Mouse (Mus musculus): ENCODE data around the gene Selenov. TPM values are rescaled to one million over a fixed set of nuclear protein-coding genes. Genes with fewer than 3 reads are reported as not detected.

Selenov gene
- polyA plus RNA-seq, 1 experiment from 2014 or later = not detected

DNA sequence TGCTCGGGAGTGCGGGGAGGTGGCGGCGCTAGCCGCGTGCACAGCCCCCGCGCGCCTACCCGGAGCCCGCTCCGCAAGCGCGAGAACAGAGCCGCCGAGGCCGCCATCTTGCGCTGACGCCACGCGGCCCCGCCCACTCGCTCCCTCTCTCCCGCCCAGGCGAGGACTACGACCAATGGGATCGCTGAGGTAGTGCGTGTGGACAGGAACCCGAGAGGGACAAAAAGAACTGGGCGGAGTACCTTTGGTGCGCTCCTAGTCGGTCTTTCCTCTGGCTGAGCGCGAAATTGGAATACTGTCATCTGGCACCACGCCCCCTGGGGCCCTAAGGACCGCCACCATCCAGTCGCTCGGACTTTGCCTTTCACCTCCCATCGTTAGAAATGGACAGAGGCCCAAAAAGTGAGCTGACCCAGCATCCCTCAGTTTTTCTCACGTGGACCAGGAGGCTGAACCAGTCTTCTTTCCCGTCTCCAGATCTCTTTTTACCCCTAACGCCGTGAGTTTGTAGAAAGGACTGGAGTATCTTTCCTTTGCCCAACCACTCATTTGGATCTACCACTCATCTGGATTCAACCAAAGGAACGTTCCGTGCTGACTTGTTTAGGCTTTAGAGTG, 21.0 kb upstream of the Selenov start, which contains the start of gene Timm50:
Timm50 (minus strand) TSS at position 147 of the 618 bp plus-strand sequence.
- H3K36me3 ChIP-seq = peaks cover 49% of the 10 kb centered on the region
- H3K4me2 ChIP-seq (replicated peaks) = peak within 1 kb of the TSS; percentile 81
- peak within 1 kb of the TSS; percentile 10 for H3K27ac ChIP-seq
- peak; percentile 97 for ATAC-seq
- H3K9ac ChIP-seq = peak within 1 kb of the TSS; percentile 83
- H3K9me3 ChIP-seq = no peaks in the 10 kb centered on the region
- H3K4me3 ChIP-seq (replicated peaks) = peak within 1 kb of the TSS; percentile 73
- WGBS = under 1% methylated on average over 45 of the region's 45 CpGs
- H3K27me3 ChIP-seq (replicated peaks) = no peaks in the 10 kb centered on the region
- peaks cover 7% of the 10 kb centered on the region for H3K4me1 ChIP-seq (replicated peaks)

GRCm38 (mm10) chr7:28311151-28311925, 20.4 kb upstream of the Selenov start:
- peak; percentile 73 for ATAC-seq
- 5% methylated on average over 35 of the region's 35 CpGs for WGBS
- peaks cover 49% of the 10 kb centered on the region for H3K36me3 ChIP-seq

GRCm38 (mm10) chr7:28309737-28310136, 18.8 kb upstream of the Selenov start:
- no peak overlapping the region for H3K4me2 ChIP-seq (replicated peaks)
- H3K4me3 ChIP-seq (replicated peaks) = no peak overlapping the region
- H3K27me3 ChIP-seq (replicated peaks) = no peaks in the 10 kb centered on the region
- WGBS = 48% methylated on average over 9 of the region's 9 CpGs
- no peak for ATAC-seq
- no peaks in the 10 kb centered on the region for H3K9me3 ChIP-seq
- no peak overlapping the region for H3K27ac ChIP-seq
- H3K36me3 ChIP-seq = peaks cover 46% of the 10 kb centered on the region
- H3K4me1 ChIP-seq (replicated peaks) = peaks cover 7% of the 10 kb centered on the region
- H3K9ac ChIP-seq = no peak overlapping the region

More at GRCm38 (mm10) chr7:28311151-28311925, 20.4 kb upstream of the Selenov start:
- Histone ChIP-seq H3K27me3 (replicated peaks) (no peaks in the 10 kb centered on the region), H3K9me3 (no peaks in the 10 kb centered on the region), H3K4me1 (replicated peaks) (peaks cover 7% of the 10 kb centered on the region), H3K4me2 (replicated peaks) (peak overlapping the region; percentile 81), H3K27ac (peak overlapping the region; percentile 10), H3K9ac (peak overlapping the region; percentile 83), H3K4me3 (replicated peaks) (peak overlapping the region; percentile 73)

- no peak overlapping the region for H3K4me3 ChIP-seq (replicated peaks)
- no peak overlapping the region for H3K4me2 ChIP-seq (replicated peaks)
- peaks cover 12% of the 10 kb centered on the region for H3K27me3 ChIP-seq (replicated peaks)
- ATAC-seq = no peak
- H3K27ac ChIP-seq = no peak overlapping the region
- H3K9ac ChIP-seq = no peak overlapping the region
- H3K9me3 ChIP-seq = no peaks in the 10 kb centered on the region
- peaks cover 13% of the 10 kb centered on the region for H3K4me1 ChIP-seq (replicated peaks)
- WGBS = 96% methylated on average over 8 of the region's 8 CpGs
- peaks cover 41% of the 10 kb centered on the region for H3K36me3 ChIP-seq
Observed at GRCm38 (mm10) chr7:28306216-28306615, 15.2 kb upstream of the Selenov start.

DNA sequence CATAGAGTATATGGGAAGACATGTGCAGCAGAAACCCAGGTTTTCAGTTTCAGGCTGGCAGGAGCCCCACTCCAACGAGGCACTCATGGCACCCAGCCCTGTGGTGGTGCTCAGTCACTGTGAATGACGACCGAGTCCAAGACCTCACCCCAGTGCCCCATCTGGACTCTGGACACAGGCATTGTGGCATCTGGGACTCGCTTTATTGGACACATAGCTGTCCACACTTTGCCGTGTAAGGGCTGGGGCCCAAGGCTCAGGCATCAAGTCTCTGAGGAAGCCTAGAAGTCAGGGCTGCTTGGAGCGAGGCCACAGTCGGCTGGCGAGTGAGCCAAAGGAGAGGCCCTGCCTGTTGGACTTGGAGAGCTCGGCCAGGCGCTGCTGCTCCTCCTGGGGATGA, 14.7 kb upstream of the Selenov start:
- Histone ChIP-seq H3K9me3 (no peaks in the 10 kb centered on the region), H3K4me3 (replicated peaks) (no peak overlapping the region), H3K27ac (no peak overlapping the region), H3K4me2 (replicated peaks) (no peak overlapping the region), H3K36me3 (peaks cover 41% of the 10 kb centered on the region), H3K4me1 (replicated peaks) (peaks cover 11% of the 10 kb centered on the region), H3K9ac (no peak overlapping the region), H3K27me3 (replicated peaks) (peaks cover 17% of the 10 kb centered on the region)
- 92% methylated on average over 10 of the region's 10 CpGs for WGBS
- no peak for ATAC-seq

DNA sequence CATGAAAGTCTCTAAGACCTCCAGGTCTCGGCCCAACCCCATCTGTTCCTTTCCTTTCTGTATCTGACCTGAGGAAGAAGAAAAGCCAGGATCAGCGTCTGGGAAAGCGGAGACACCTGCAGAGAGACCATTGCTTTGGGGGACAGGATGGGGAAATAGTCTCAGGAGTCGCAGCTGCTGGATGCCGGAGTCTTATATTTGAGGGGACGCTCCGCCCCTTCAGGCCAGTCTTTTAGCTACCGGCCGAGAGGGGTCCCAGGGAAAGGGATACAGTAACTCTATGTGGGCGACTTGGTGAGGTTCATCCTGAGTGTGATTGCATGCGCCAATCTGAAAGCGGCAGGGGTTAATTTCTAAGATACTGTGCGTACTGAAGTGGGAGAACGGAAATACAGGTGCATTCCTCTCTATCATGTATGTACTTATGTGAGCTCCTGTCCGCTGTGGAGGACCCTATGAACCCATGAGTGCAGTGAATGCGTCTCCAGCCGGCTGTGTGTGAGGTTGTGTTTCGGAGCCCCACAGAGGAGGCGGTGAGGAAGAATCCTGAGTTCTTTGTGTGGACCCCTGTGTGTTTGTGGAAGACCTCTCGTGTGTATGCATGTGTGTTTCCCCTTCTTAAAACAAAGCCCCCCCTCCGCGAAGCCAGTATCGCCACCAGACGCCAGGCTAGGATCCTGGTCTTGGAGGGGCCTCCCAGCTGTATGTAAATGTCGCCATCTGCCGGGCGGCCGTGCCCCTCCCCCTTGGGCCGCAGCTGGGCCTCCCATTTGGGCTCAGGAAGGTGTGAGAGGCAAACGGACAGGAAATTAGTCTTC, 10.8 kb upstream of the Selenov start, which contains the start of gene Dll3:
Dll3 (minus strand) TSS at position 623 of the 818 bp plus-strand sequence.
- WGBS = 1% methylated on average over 30 of the region's 30 CpGs
- Histone ChIP-seq H3K9me3 (no peaks in the 10 kb centered on the region), H3K27ac (no peak within 1 kb of the TSS), H3K36me3 (peaks cover 17% of the 10 kb centered on the region), H3K4me2 (replicated peaks) (peak within 1 kb of the TSS; percentile 59), H3K4me1 (replicated peaks) (peaks cover 13% of the 10 kb centered on the region), H3K9ac (peak within 1 kb of the TSS; percentile 26; the same call in 1 of the 2 replicates), H3K27me3 (replicated peaks) (peaks cover 40% of the 10 kb centered on the region), H3K4me3 (replicated peaks) (peak within 1 kb of the TSS; percentile 25)
- peak; percentile 65 for ATAC-seq

DNA sequence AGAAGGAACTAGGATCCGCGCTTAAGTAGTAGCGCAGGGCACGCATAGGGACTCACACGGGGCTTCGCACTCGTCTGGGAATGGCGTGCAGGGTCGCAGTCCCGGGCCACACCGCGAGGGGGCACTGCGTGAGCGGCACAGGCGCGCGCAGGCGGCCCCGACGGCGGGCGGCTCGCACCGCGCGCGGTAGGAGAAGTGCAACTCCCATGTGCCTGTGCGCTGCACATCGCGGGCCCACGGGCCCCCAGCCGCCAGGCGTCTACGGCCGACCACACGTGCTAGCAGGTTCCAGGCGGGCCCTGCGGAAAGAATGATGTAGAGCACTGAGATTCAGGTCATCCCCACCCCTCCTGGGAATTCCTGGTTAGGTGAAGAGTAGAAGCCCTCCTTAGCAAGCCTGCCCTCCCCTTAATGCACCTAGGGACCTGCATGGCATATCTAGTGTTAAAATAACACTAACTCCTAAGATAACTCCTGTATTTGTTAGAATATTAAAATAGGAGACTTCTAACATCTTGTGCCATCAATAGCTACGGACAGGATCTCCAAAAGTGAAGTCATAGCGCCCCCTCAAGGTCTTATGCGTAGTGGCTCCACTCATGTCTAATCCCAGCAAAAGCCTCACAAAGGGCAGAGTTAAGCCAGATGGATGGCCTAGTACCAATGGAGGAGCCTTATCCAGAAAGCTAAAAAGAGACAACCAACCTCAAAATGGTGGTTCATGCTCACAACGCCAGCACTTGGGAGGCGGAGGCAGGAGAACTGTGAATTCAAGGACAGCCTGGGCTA, 8.0 kb upstream of the Selenov start:
- peak overlapping the region; percentile 45 for H3K4me2 ChIP-seq (replicated peaks)
- H3K4me3 ChIP-seq (replicated peaks) = 0 out of 2 replicates have a peak overlapping the region, but pooled peaks have one; percentile 1
- H3K9ac ChIP-seq = peak overlapping the region; percentile 26; the same call in 1 of the 2 replicates
- peaks cover 53% of the 10 kb centered on the region for H3K27me3 ChIP-seq (replicated peaks)
- WGBS = 18% methylated on average over 43 of the region's 43 CpGs
- peaks cover 18% of the 10 kb centered on the region for H3K4me1 ChIP-seq (replicated peaks)
- H3K27ac ChIP-seq = no peak overlapping the region
- no peak; the same call in 1 of the 2 replicates for ATAC-seq
- no peaks in the 10 kb centered on the region for H3K36me3 ChIP-seq
- H3K9me3 ChIP-seq = no peaks in the 10 kb centered on the region

GRCm38 (mm10) chr7:28294481-28294880, 3.5 kb upstream of the Selenov start:
- peak; percentile 82 for ATAC-seq
- H3K36me3 ChIP-seq = no peaks in the 10 kb centered on the region
- peaks cover 65% of the 10 kb centered on the region for H3K27me3 ChIP-seq (replicated peaks)
- H3K9me3 ChIP-seq = no peaks in the 10 kb centered on the region
- H3K4me2 ChIP-seq (replicated peaks) = peak overlapping the region; percentile 94
- peak overlapping the region; percentile 56 for H3K4me3 ChIP-seq (replicated peaks)
- peak overlapping the region; percentile 41 for H3K9ac ChIP-seq
- no peak overlapping the region for H3K27ac ChIP-seq
- peaks cover 21% of the 10 kb centered on the region for H3K4me1 ChIP-seq (replicated peaks)
- 3% methylated on average over 58 of the region's 63 CpGs for WGBS

GRCm38 (mm10) chr7:28290165-28290564, 821 bp downstream of the Selenov start:
- H3K4me2 ChIP-seq (replicated peaks) = peak overlapping the region; percentile 66
- no peaks in the 10 kb centered on the region for H3K9me3 ChIP-seq
- 2% methylated on average over 18 of the region's 18 CpGs for WGBS
- no peaks in the 10 kb centered on the region for H3K36me3 ChIP-seq
- H3K9ac ChIP-seq = 0 out of 2 replicates have a peak overlapping the region, but pooled peaks have one; percentile 21
- peaks cover 62% of the 10 kb centered on the region for H3K27me3 ChIP-seq (replicated peaks)
- no peak for ATAC-seq
- peak overlapping the region; percentile 29 for H3K4me3 ChIP-seq (replicated peaks)
- no peak overlapping the region for H3K27ac ChIP-seq
- H3K4me1 ChIP-seq (replicated peaks) = peaks cover 17% of the 10 kb centered on the region

DNA sequence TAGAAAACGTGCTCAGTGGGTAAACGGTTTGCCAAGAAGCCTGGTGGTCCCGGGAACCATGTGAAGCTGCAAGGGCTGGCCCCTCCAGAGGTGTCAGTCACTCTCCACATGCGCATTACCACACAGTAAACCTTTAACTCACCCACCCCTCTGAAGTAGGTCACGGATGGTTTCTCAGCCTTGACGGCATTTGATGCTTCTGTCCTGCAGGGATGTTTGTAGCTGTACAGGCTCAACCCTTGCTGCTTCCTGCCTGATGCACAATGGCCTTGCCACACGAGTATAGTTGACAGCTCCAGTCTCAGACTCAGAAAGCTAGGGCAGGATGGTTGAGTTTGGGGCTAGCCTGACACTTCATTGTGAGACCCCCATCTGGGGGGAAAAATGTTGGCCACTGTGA, 10.4 kb downstream of the Selenov start:
- Histone ChIP-seq H3K9me3 (no peaks in the 10 kb centered on the region), H3K4me1 (replicated peaks) (peaks cover 7% of the 10 kb centered on the region), H3K9ac (no peak overlapping the region), H3K4me2 (replicated peaks) (no peak overlapping the region), H3K4me3 (replicated peaks) (no peak overlapping the region), H3K27me3 (replicated peaks) (no peaks in the 10 kb centered on the region), H3K36me3 (no peaks in the 10 kb centered on the region), H3K27ac (no peak overlapping the region)
- no peak for ATAC-seq
- 76% methylated on average over 7 of the region's 7 CpGs for WGBS

DNA sequence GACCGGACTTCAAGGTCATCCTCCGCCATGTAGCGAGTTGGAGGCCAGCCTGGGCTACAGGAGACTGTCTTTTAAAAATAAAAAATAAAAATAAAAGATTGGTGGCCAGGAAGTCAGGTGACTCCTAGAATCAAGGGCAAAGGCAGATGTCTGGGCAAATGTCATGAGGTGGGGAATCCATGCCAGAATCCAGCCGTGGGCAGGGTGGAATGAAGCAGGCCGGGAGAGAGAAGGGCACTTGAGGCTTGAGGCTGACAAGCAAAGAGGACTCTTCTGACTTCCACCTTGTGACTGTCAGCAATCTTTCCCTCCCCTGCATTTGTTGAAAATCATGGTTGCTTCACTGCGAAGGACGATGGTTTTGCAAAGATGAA, 12.7 kb downstream of the Selenov start:
- Histone ChIP-seq H3K4me2 (replicated peaks) (peak overlapping the region; percentile 94), H3K4me3 (replicated peaks) (peak overlapping the region; percentile 68), H3K27me3 (replicated peaks) (no peaks in the 10 kb centered on the region), H3K9me3 (no peaks in the 10 kb centered on the region), H3K27ac (no peak overlapping the region), H3K36me3 (no peaks in the 10 kb centered on the region), H3K9ac (peak overlapping the region; percentile 80), H3K4me1 (replicated peaks) (peaks cover 7% of the 10 kb centered on the region)
- WGBS = 84% methylated on average over 7 of the region's 7 CpGs
- ATAC-seq = no peak
